Mouse (Mus musculus): ENCODE results near the gene 4930564D02Rik. TPM values are rescaled to one million over a fixed set of nuclear protein-coding genes. Genes with fewer than 3 reads are reported as not detected.

4930564D02Rik gene
- not detected for total RNA-seq (2021)
- long read RNA-seq, experiment 1, result 0 reads
- long read RNA-seq, experiment 2, result 0 reads

GRCm38 (mm10) chr3:105066544-105066943 is at the start of gene 4930564D02Rik:
Gene 4930564D02Rik (plus strand): TSS chr3:105066844.
- no peak for DNase-seq (ENCODE audit: low spot score in 2 of 2)

- no peak for DNase-seq (ENCODE audit: low spot score in 2 of 2)
Measured at GRCm38 (mm10) chr3:105017314-105017713, 49.3 kb upstream of the 4930564D02Rik start.

- DNase-seq (ENCODE audit: low spot score in 2 of 2), result no peak
Measured at GRCm38 (mm10) chr3:105018085-105018782, 48.4 kb upstream of the 4930564D02Rik start.

GRCm38 (mm10) chr3:105018783-105019105 is 47.9 kb upstream of the 4930564D02Rik start:
- DNase-seq (ENCODE audit: low spot score in 2 of 2), result no peak

GRCm38 (mm10) chr3:105019826-105020692 is 46.6 kb upstream of the 4930564D02Rik start:
- DNase-seq (ENCODE audit: low spot score in 2 of 2), result no peak

- DNase-seq (ENCODE audit: low spot score in 2 of 2), result no peak
Measured at GRCm38 (mm10) chr3:105023371-105024005, 43.2 kb upstream of the 4930564D02Rik start.

GRCm38 (mm10) chr3:105036281-105036847 is 30.3 kb upstream of the 4930564D02Rik start:
- no peak for DNase-seq (ENCODE audit: low spot score in 2 of 2)

GRCm38 (mm10) chr3:105037240-105037770 is 29.3 kb upstream of the 4930564D02Rik start:
- DNase-seq (ENCODE audit: low spot score in 2 of 2), result no peak

- no peak for DNase-seq (ENCODE audit: low spot score in 2 of 2)
Measured at GRCm38 (mm10) chr3:105040002-105040401, 26.6 kb upstream of the 4930564D02Rik start.

- DNase-seq (ENCODE audit: low spot score in 2 of 2), result no peak
Measured at GRCm38 (mm10) chr3:105040983-105041625, 25.5 kb upstream of the 4930564D02Rik start.

GRCm38 (mm10) chr3:105043746-105044145 is 22.9 kb upstream of the 4930564D02Rik start:
- DNase-seq (ENCODE audit: low spot score in 2 of 2), result no peak

GRCm38 (mm10) chr3:105046870-105047269 is 19.8 kb upstream of the 4930564D02Rik start:
- DNase-seq (ENCODE audit: low spot score in 2 of 2), result no peak

GRCm38 (mm10) chr3:105047616-105048015 is 19.0 kb upstream of the 4930564D02Rik start:
- peak in 1 of 2 experiments; percentile 29 for DNase-seq (ENCODE audit: low spot score in 2 of 2)

GRCm38 (mm10) chr3:105049848-105050247 is 16.8 kb upstream of the 4930564D02Rik start:
- no peak for DNase-seq (ENCODE audit: low spot score in 2 of 2)

GRCm38 (mm10) chr3:105051103-105051502 is 15.5 kb upstream of the 4930564D02Rik start:
- DNase-seq (ENCODE audit: low spot score in 2 of 2), result no peak

GRCm38 (mm10) chr3:105052171-105052936 is 14.3 kb upstream of the 4930564D02Rik start:
- no peak for DNase-seq (ENCODE audit: low spot score in 2 of 2)

- DNase-seq (ENCODE audit: low spot score in 2 of 2), result peak; percentile 96 to 98
Measured at GRCm38 (mm10) chr3:105052937-105053697, 13.5 kb upstream of the 4930564D02Rik start, which contains the start of gene Cttnbp2nl. Gene Cttnbp2nl (minus strand): TSS chr3:105053146.

- DNase-seq (ENCODE audit: low spot score in 2 of 2), result no peak
Measured at GRCm38 (mm10) chr3:105053698-105054001, 13.0 kb upstream of the 4930564D02Rik start.

- DNase-seq (ENCODE audit: low spot score in 2 of 2), result no peak
Measured at GRCm38 (mm10) chr3:105054952-105055351, 11.7 kb upstream of the 4930564D02Rik start.

Data from gastrocnemius, postnatal 4 days (tissue).